Mouse (Mus musculus) large intestine, adult 2 months (tissue): ENCODE measurements around the gene Gm13276. TPM values are rescaled to one million over a fixed set of nuclear protein-coding genes. Genes with fewer than 3 reads are reported as not detected.
"Not testable (repeated sequence)": the region's sequence is repeated elsewhere in the genome, so short reads cannot be mapped to it uniquely, and the experiment has no call there.

Experiments
- DNase-seq: peaks from one replicate; pipeline ENCODE4 v3.0.0-alpha.2; 2012; ENCODE audit warnings: low read depth, low spot score
- WGBS: fragments of 180-500 bp; shearing (Covaris S2); methylation state at CpG from one replicate; pipeline ENCODE4 v1.1.7; 2018; 5-methylcytosine and 5-hydroxymethylcytosine counted together
- polyA plus RNA-seq: library from polyadenylated mRNA; depleted of rRNA; stranded (reverse); fragments of >200 nt; gene quantifications from 2 replicates; pipeline ENCODE4 v1.2.3, GENCODE M21; 2012

Gene Gm13276
- polyA plus RNA-seq, 1 experiment: not detected

DNA sequence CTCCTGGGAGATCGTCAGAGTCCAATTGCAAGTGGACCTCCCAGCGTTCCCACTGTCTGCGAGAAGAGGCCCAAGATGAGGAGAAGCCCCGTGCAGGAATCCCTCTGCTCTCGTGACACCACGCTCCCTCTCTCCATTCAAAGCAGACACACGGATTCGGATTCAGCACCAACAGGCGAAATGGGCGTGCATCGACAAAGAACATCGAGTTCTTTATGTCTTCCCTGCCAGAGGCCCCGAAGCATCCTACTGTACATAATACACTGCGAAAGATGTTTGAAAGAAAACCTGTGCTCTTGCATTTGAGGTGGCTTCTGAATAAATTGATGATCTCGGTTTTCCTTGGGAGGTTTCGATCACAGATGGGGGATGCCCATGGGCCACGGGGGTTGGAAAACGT lies 5.2 kb upstream of the Gm13276 start:
- not testable (repeated sequence) for DNase-seq
- 60% methylated on average over 16 of the region's 18 CpGs for WGBS

DNA sequence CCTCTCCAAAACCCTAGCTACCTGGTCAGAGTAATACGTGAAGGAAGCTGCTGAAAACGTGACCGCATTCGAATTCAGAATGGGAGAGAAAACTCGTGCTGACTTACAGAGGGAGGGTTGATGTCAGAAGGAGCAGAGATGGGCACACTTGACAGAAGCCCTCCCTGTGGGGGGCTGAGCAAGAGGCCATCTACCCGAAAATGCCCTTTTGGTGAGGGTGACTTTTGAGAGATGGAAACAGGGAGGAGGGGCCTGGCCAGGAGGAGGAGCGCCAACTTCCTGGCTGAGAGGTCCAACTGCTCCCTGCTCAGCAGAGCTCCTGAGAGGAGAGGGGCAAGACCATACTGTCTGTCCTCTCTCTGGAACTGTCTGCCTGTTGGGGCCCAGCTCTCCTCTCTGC lies 3.7 kb upstream of the Gm13276 start, which contains the start of gene Ifnz:
Gene Ifnz (plus strand): TSS at position 301 of the 400 bp plus-strand sequence.
- WGBS: 18% methylated on average over 4 of the region's 7 CpGs
- not testable (repeated sequence) for DNase-seq

GRCm38 (mm10) chr4:88782335-88782734 lies 3.2 kb upstream of the Gm13276 start:
- WGBS: 0% methylated on average over 16 of the region's 31 CpGs
- DNase-seq: not testable (repeated sequence)

DNA sequence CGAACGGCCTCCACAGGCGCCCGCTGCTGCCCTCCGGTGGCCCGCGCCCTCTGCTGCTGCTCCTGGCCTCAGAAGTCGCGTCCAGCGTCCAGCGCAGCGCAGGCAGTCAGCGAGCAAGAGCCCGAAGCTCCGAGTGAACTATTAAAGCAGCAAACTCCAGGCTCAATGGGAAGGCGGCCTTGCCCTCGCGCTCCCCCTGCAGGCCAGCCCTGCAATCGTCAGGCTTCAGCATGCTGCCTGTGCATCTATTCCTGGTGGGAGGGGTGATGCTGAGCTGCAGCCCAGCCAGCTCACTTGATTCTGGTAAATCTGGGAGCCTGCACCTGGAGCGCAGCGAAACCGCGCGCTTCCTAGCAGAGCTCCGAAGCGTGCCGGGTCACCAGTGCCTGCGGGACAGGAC lies 2.9 kb downstream of the Gm13276 start, which contains the start of gene Gm13277:
Gene Gm13277 (plus strand): TSS at position 231 of the 400 bp plus-strand sequence.
- not testable (repeated sequence) for DNase-seq
- WGBS: 0% methylated on average over 4 of the region's 28 CpGs

GRCm38 (mm10) chr4:88791250-88791649 lies 5.7 kb downstream of the Gm13276 start, which contains the start of gene Gm13278:
Gene Gm13278 (plus strand): TSS chr4:88791550.
- DNase-seq: not testable (repeated sequence)
- no CpG with 5 or more reads among the region's 28 CpGs for WGBS

GRCm38 (mm10) chr4:88793936-88794675 lies 8.6 kb downstream of the Gm13276 start, which contains the start of gene Gm13275:
Gene Gm13275 (plus strand): TSS chr4:88794487.
- not testable (repeated sequence) for DNase-seq
- WGBS: under 1% methylated on average over 15 of the region's 52 CpGs

GRCm38 (mm10) chr4:88797097-88797496 lies 11.6 kb downstream of the Gm13276 start, which contains the start of gene Gm13279:
Gene Gm13279 (plus strand): TSS chr4:88797397.
- not testable (repeated sequence) for DNase-seq
- WGBS: no CpG with 5 or more reads among the region's 28 CpGs

GRCm38 (mm10) chr4:88799365-88799764 lies 13.9 kb downstream of the Gm13276 start, which contains the start of gene Gm13285:
Gene Gm13285 (plus strand): TSS chr4:88799665.
- WGBS: 16% methylated on average over 6 of the region's 7 CpGs
- not testable (repeated sequence) for DNase-seq

DNA sequence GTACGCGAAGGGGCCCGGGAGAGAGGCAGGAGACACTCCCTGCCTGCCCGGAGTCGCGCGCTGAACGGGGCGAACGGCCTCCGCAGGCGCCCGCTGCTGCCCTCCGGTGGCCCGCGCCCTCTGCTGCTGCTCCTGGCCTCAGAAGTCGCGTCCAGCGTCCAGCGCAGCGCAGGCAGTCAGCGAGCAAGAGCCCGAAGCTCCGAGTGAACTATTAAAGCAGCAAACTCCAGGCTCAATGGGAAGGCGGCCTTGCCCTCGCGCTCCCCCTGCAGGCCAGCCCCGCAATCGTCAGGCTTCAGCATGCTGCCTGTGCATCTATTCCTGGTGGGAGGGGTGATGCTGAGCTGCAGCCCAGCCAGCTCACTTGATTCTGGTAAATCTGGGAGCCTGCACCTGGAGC lies 17.4 kb downstream of the Gm13276 start, which contains the start of gene Gm13287:
Gene Gm13287 (plus strand): TSS at position 301 of the 400 bp plus-strand sequence.
- DNase-seq: not testable (repeated sequence)
- no CpG with 5 or more reads among the region's 29 CpGs for WGBS

DNA sequence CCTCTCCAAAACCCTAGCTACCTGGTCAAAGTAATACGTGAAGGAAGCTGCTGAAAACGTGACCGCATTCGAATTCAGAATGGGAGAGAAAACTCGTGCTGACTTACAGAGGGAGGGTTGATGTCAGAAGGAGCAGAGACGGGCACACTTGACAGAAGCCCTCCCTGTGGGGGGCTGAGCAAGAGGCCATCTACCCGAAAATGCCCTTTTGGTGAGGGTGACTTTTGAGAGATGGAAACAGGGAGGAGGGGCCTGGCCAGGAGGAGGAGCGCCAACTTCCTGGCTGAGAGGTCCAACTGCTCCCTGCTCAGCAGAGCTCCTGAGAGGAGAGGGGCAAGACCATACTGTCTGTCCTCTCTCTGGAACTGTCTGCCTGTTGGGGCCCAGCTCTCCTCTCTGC lies 19.7 kb downstream of the Gm13276 start, which contains the start of gene Gm13288:
Gene Gm13288 (plus strand): TSS at position 301 of the 400 bp plus-strand sequence.
- not testable (repeated sequence) for DNase-seq
- WGBS: no CpG with 5 or more reads among the region's 8 CpGs

DNA sequence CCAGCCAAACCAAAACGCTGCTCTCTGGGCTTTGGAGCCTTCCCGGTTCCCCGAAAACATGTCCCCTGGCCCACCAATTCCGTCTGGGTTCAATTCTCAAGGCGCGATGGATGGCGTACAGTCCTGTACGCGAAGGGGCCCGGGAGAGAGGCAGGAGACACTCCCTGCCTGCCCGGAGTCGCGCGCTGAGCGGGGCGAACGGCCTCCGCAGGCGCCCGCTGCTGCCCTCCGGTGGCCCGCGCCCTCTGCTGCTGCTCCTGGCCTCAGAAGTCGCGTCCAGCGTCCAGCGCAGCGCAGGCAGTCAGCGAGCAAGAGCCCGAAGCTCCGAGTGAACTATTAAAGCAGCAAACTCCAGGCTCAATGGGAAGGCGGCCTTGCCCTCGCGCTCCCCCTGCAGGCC lies 20.3 kb downstream of the Gm13276 start:
- under 1% methylated on average over 13 of the region's 34 CpGs for WGBS
- not testable (repeated sequence) for DNase-seq

DNA sequence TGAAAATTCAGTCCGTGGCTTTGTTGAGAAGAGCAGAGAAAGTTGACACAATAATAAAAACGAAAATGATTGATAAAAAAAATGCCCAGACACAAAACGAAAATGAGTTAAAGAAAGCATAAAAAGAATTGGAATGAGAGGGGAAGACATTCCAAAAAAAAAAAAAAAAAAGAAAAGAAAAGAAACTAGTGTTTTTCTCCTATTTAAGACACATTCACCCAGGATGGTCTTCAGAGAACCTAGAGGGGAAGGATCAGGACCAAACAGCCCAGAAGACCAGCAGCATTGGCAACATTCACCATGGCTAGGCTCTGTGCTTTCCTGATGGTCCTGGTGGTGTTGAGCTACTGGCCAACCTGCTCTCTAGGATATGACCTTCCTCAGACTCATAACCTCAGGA lies 30.4 kb downstream of the Gm13276 start, which contains the start of gene Ifna7:
Gene Ifna7 (plus strand): TSS at position 301 of the 400 bp plus-strand sequence.
- DNase-seq: no peak
- WGBS: 58% methylated on average over 3 of the region's 3 CpGs

DNA sequence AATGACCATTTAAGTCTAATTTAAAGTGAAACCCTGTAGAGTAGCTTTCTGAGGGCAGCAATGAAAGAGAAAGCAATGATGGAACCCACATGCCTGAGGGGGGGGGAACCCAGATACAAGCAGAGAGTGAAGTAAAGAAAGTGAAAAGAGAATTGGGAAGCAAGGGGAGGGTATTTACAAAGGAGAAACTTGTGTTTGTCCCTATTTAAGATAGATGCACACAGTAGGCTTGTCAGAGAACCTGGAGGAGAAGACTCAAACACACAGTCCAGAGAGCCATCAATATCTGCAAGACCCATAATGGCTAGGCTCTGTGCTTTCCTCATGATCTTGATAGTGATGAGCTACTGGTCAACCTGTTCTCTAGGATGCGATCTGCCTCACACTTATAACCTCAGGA lies 34.1 kb downstream of the Gm13276 start, which contains the start of gene Ifna11:
Gene Ifna11 (plus strand): TSS at position 301 of the 400 bp plus-strand sequence.
- DNase-seq: no peak
- 84% methylated on average over 1 of the region's 1 CpGs for WGBS

DNA sequence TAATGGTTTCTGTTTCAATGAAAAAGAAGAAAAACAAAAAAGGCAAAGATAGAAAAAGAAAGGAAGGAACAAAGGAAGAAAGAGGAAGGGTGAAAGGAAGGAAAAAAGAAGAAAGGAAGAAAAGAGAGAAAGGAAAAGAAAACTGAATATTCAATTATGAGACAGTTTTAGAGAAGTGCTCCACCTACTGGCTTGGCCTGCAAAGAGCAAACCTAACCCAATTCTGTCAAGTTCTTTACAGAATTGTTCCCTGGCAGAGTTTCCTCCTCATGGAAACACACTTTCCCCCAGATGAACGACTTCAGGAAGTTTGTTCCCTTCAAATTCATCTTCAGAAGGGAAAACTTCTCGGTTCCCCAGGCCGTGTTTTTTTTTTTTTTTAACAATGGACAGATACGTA lies 37.5 kb downstream of the Gm13276 start:
- no peak for DNase-seq
- WGBS: 30% methylated on average over 4 of the region's 4 CpGs

GRCm38 (mm10) chr4:88827116-88827515 lies 41.6 kb downstream of the Gm13276 start, which contains the start of gene Ifna6:
Gene Ifna6 (plus strand): TSS chr4:88827416.
- not testable (repeated sequence) for DNase-seq

- 41% methylated on average over 4 of the region's 4 CpGs for WGBS
- DNase-seq: no peak
These were observed 45.0 kb downstream of the Gm13276 start for GRCm38 (mm10) chr4:88830523-88830922.

DNA sequence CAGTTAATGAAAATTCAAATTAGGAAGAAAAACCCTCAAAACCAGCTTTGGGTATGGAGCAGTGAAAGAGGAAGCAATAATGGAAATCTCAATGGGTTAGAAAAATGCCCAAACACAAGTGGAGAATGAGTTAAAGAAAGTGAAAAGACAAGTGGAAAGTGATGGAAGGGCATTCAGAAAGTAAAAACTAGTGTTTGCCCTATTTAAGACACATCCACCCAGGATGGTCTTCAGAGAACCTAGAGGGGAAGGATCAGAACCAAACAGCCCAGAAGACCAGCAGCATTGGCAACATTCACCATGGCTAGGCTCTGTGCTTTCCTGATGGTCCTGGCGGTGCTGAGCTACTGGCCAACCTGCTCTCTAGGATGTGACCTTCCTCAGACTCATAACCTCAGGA lies 49.7 kb downstream of the Gm13276 start, which contains the start of gene Ifna5:
Gene Ifna5 (plus strand): TSS at position 301 of the 400 bp plus-strand sequence.
- WGBS: 74% methylated on average over 1 of the region's 1 CpGs
- DNase-seq: not testable (repeated sequence)
